Mouse (Mus musculus) cerebellum, adult 2 months (tissue): ENCODE results near the gene Trim32. TPM values are rescaled to one million over a fixed set of nuclear protein-coding genes. Genes with fewer than 3 reads are reported as not detected.

Source experiments
- DNase-seq, 2 experiments: peaks; one replicate each; pipeline ENCODE4 v3.0.0; 2021
- H3K27ac ChIP-seq: fragments of 200-500 bp; 2 replicates; pipeline ENCODE4 v1.5.1; 2012; ENCODE audit warnings: low read length, control low read depth, inconsistent platforms; ENCODE audit not compliant: insufficient read depth
- H3K27me3 ChIP-seq: fragments of 200-500 bp; 2 replicates; pipeline ENCODE4 v1.6.1; 2012; ENCODE audit warnings: inconsistent platforms, mild to moderate bottlenecking, low read length, moderate library complexity; ENCODE audit not compliant: control insufficient read depth, insufficient read depth
- H3K4me1 ChIP-seq: fragments of 200-500 bp; 2 replicates; pipeline ENCODE4 v1.6.1; 2011; ENCODE audit warnings: low read length; ENCODE audit not compliant: control insufficient read depth, insufficient read depth
- H3K4me3 ChIP-seq: fragments of 200-500 bp; replicated peaks from 2 replicates; pipeline ENCODE3; 2011; ENCODE audit warnings: mild to moderate bottlenecking, low read depth, low read length, control low read depth; ENCODE audit not compliant: insufficient read depth
- CTCF ChIP-seq: fragments of 200-500 bp; IDR thresholded peaks from 2 replicates; pipeline ENCODE4 v1.5.1; 2011; ENCODE audit warnings: low read depth, mild to moderate bottlenecking, control low read depth, low read length, moderate library complexity, borderline replicate concordance; ENCODE audit not compliant: insufficient read depth
- POLR2A ChIP-seq: fragments of 200-500 bp; IDR thresholded peaks from 2 replicates; pipeline ENCODE4 v1.6.1; 2011; ENCODE audit warnings: low read length, control low read depth, borderline replicate concordance; ENCODE audit not compliant: insufficient read depth
- WGBS: fragments of 180-500 bp; shearing (Covaris S2); methylation state at CpG from one replicate; pipeline ENCODE4 v1.1.7; 2018; 5-methylcytosine and 5-hydroxymethylcytosine counted together
- polyA plus RNA-seq: library from polyadenylated mRNA; depleted of rRNA; stranded (reverse); fragments of >200 nt; gene quantifications from 2 replicates; pipeline ENCODE4 v1.2.3, GENCODE M21; 2012

Gene Trim32
- polyA plus RNA-seq, 1 experiment, result 119 TPM

GRCm38 (mm10) chr4:65608112-65608511 lies 3.3 kb downstream of the Trim32 start:
- Histone ChIP-seq H3K4me1 (peaks cover 36% of the 10 kb centered on the region), H3K27me3 (no peaks in the 10 kb centered on the region), H3K27ac (peak overlapping the region; percentile 45; the same call in 1 of the 2 replicates), H3K4me3 (no peak overlapping the region)
- 31% methylated on average over 4 of the region's 4 CpGs for WGBS
- DNase-seq, result peak; percentile 50 to 57
- TF ChIP-seq CTCF (no peak), POLR2A (no peak)

GRCm38 (mm10) chr4:65610329-65610728 lies 5.5 kb downstream of the Trim32 start:
- H3K27ac ChIP-seq, result peak overlapping the region; percentile 54
- H3K27me3 ChIP-seq, result no peaks in the 10 kb centered on the region
- WGBS, result 26% methylated on average over 5 of the region's 5 CpGs
- TF ChIP-seq CTCF (no peak), POLR2A (no peak)
- no peak overlapping the region for H3K4me3 ChIP-seq
- DNase-seq, result peak; percentile 52 to 63
- H3K4me1 ChIP-seq, result peaks cover 49% of the 10 kb centered on the region

GRCm38 (mm10) chr4:65610896-65611295 lies 6.1 kb downstream of the Trim32 start:
- DNase-seq, result peak; percentile 69 to 83
- WGBS, result 8% methylated on average over 6 of the region's 6 CpGs
- peak overlapping the region; percentile 22 for H3K4me3 ChIP-seq
- no peaks in the 10 kb centered on the region for H3K27me3 ChIP-seq
- H3K27ac ChIP-seq, result peak overlapping the region; percentile 34; the same call in 1 of the 2 replicates
- H3K4me1 ChIP-seq, result peaks cover 50% of the 10 kb centered on the region
- TF ChIP-seq POLR2A, result no peak
- TF ChIP-seq CTCF, result no peak

GRCm38 (mm10) chr4:65613135-65613534 lies 8.3 kb downstream of the Trim32 start:
- TF ChIP-seq POLR2A (no peak), CTCF (no peak)

GRCm38 (mm10) chr4:65620125-65620524 lies 15.3 kb downstream of the Trim32 start:
- no peak for TF ChIP-seq CTCF
- Histone ChIP-seq H3K27me3 (no peaks in the 10 kb centered on the region), H3K4me3 (no peak overlapping the region), H3K27ac (no peak overlapping the region), H3K4me1 (peaks cover 6% of the 10 kb centered on the region; the same call in 1 of the 2 replicates)
- WGBS, result 92% methylated on average over 3 of the region's 3 CpGs
- no peak for DNase-seq

More at GRCm38 (mm10) chr4:65613135-65613534, 8.3 kb downstream of the Trim32 start:
- Histone ChIP-seq H3K4me3 (no peak overlapping the region), H3K4me1 (peaks cover 45% of the 10 kb centered on the region), H3K27me3 (no peaks in the 10 kb centered on the region), H3K27ac (no peak overlapping the region)
- WGBS, result 41% methylated on average over 14 of the region's 14 CpGs
- DNase-seq, result peak in 1 of 2 experiments; percentile 49

- no peak for TF ChIP-seq POLR2A
- TF ChIP-seq CTCF, result no peak
- no peak overlapping the region for H3K4me3 ChIP-seq
- no peak for DNase-seq
- WGBS, result 50% methylated on average over 3 of the region's 3 CpGs
- no peaks in the 10 kb centered on the region for H3K27me3 ChIP-seq
- H3K4me1 ChIP-seq, result no peaks in the 10 kb centered on the region
- H3K27ac ChIP-seq, result no peak overlapping the region
These were observed 33.4 kb downstream of the Trim32 start for GRCm38 (mm10) chr4:65638231-65638630.

GRCm38 (mm10) chr4:65642611-65643010 lies 37.8 kb downstream of the Trim32 start:
- 68% methylated on average over 5 of the region's 5 CpGs for WGBS
- H3K4me1 ChIP-seq, result no peaks in the 10 kb centered on the region
- H3K27ac ChIP-seq, result no peak overlapping the region
- TF ChIP-seq POLR2A (no peak), CTCF (no peak)
- no peak for DNase-seq
- no peaks in the 10 kb centered on the region for H3K27me3 ChIP-seq
- H3K4me3 ChIP-seq, result no peak overlapping the region

GRCm38 (mm10) chr4:65654723-65655122 lies 49.9 kb downstream of the Trim32 start:
- H3K4me3 ChIP-seq, result no peak overlapping the region
- peaks cover 9% of the 10 kb centered on the region; the same call in 1 of the 2 replicates for H3K4me1 ChIP-seq
- TF ChIP-seq CTCF (peak; percentile 96), POLR2A (no peak)
- H3K27ac ChIP-seq, result no peak overlapping the region
- DNase-seq, result peak; percentile 78 to 82
- WGBS, result 6% methylated on average over 2 of the region's 2 CpGs
- no peaks in the 10 kb centered on the region for H3K27me3 ChIP-seq

GRCm38 (mm10) chr4:65663176-65663575 lies 58.4 kb downstream of the Trim32 start:
- TF ChIP-seq CTCF (no peak), POLR2A (no peak)
- no peaks in the 10 kb centered on the region for H3K27me3 ChIP-seq
- H3K4me3 ChIP-seq, result no peak overlapping the region
- 92% methylated on average over 6 of the region's 6 CpGs for WGBS
- 0 out of 2 replicates have a peak overlapping the region, but pooled peaks have one; percentile 47 for H3K27ac ChIP-seq
- peaks cover 3% of the 10 kb centered on the region; the same call in 1 of the 2 replicates for H3K4me1 ChIP-seq
- no peak for DNase-seq
